Mouse (Mus musculus) midbrain, postnatal 0 days (tissue): ENCODE results near the gene Capn1. TPM values are rescaled to one million over a fixed set of nuclear protein-coding genes. Genes with fewer than 3 reads are reported as not detected.

ENCODE experiments used
- ATAC-seq: fragments of 200-750 bp; cut with Nextera tagmentation; 2 replicates; pipeline ENCODE4 v1.8.0; 2017; ENCODE audit warnings: moderate number of reproducible peaks, mild to moderate bottlenecking, moderate TSS enrichment, moderate library complexity; ENCODE audit not compliant: low FRiP score
- DNase-seq: peaks from one replicate; pipeline ENCODE4 v3.0.0-alpha.2; 2015; ENCODE audit warnings: low spot score
- H3K27ac ChIP-seq: fragments of 300-500 bp; sonication (generic); 2 replicates; pipeline ENCODE4 v1.5.1; 2014; ENCODE audit warnings: low read depth, mild to moderate bottlenecking, low read length, mixed read lengths
- H3K27me3 ChIP-seq: fragments of 300-500 bp; sonication (generic); 2 replicates; pipeline ENCODE4 v1.6.1; 2014; ENCODE audit warnings: low read length, control low read depth, mixed read lengths; ENCODE audit not compliant: insufficient read depth
- H3K36me3 ChIP-seq: fragments of 300-500 bp; sonication (generic); 2 replicates; pipeline ENCODE4 v1.6.1; 2014; ENCODE audit warnings: low read length, control low read depth, mixed read lengths; ENCODE audit not compliant: insufficient read depth
- H3K4me1 ChIP-seq: fragments of 300-500 bp; sonication (generic); 2 replicates; pipeline ENCODE4 v1.6.1; 2014; ENCODE audit warnings: mild to moderate bottlenecking, control low read depth, antibody characterized with exemption, low read length, mixed read lengths; ENCODE audit not compliant: insufficient read depth
- H3K4me2 ChIP-seq: fragments of 300-500 bp; sonication (generic); 2 replicates; pipeline ENCODE4 v1.6.1; 2014; ENCODE audit warnings: low read depth, mild to moderate bottlenecking, low read length, mixed read lengths; ENCODE audit not compliant: poor library complexity, severe bottlenecking
- H3K4me3 ChIP-seq: fragments of 300-500 bp; sonication (generic); 2 replicates; pipeline ENCODE4 v1.5.1; 2014; ENCODE audit warnings: low read depth, mild to moderate bottlenecking, low read length, moderate library complexity
- H3K9ac ChIP-seq: fragments of 300-500 bp; sonication (generic); replicated peaks from 2 replicates; pipeline ENCODE4 v1.6.1; 2014; ENCODE audit warnings: mild to moderate bottlenecking, low read length, moderate library complexity, mixed read lengths; ENCODE audit not compliant: poor library complexity, severe bottlenecking
- H3K9me3 ChIP-seq: fragments of 300-500 bp; sonication (generic); 2 replicates; pipeline ENCODE4 v1.6.1; 2016; ENCODE audit warnings: low read length, control low read depth
- CTCF ChIP-seq: IDR thresholded peaks from 2 replicates; pipeline ENCODE4 v1.5.1; 2016; ENCODE audit warnings: antibody characterized with exemption, mild to moderate bottlenecking
- WGBS: fragments of 180-500 bp; shearing (Covaris S2); extraction: QIAGEN DNeasy Blood & Tissue Kit; methylation state at CpG from one replicate; pipeline ENCODE4 v1.1.7; 2014; 5-methylcytosine and 5-hydroxymethylcytosine counted together
- microRNA-seq: library from miRNA; unstranded; fragments of <30 nt; microRNA quantifications from one replicate; pipeline ENCODE4, GENCODE M21; 2016; ENCODE audit warnings: borderline number of aligned reads
- polyA plus RNA-seq: library from polyadenylated mRNA; unstranded; fragments of >200 nt; fragmentation: Nextera tagmentation; extraction: Ambion mirVana; gene quantifications from 2 replicates; pipeline ENCODE4 v1.2.1, GENCODE M21; 2015
- total RNA-seq: library from RNA; depleted of rRNA; stranded (reverse); fragments of >200 nt; gene quantifications from 2 replicates; pipeline ENCODE4 v1.2.3, GENCODE M21; 2014; rRNA removed

Capn1 gene
- total and polyA plus RNA-seq, 2 experiments from 2014 or later = 3.9 to 7.9 TPM

DNA sequence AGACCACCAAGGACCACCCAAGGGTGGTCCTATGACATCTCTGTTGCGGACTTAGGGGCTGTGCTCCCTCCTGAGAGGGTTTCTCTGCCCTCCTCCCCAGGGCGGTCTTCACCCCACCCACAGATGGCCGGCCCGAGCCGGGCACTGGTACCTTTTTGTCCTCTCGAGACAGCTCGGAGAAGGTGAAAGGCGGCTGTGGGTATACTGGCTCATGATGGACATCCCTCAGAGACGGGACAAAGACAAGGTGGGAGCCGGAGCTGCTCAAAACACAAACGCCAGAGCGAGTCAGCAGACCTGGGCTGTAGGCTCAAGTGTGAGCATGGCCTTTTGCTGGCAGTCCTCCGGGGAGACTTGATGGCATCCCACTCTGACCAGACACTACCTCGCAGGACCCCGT lies 72.3 kb downstream of the Capn1 start:
- Histone ChIP-seq H3K4me3 (no peak overlapping the region), H3K27ac (no peak overlapping the region), H3K36me3 (peaks cover under 1% of the 10 kb centered on the region; the same call in 1 of the 2 replicates), H3K4me2 (no peak overlapping the region), H3K9me3 (no peaks in the 10 kb centered on the region), H3K4me1 (no peaks in the 10 kb centered on the region), H3K27me3 (no peaks in the 10 kb centered on the region), H3K9ac (no peak overlapping the region)
- ATAC-seq (no peak), DNase-seq (no peak)
- WGBS = 90% methylated on average over 15 of the region's 15 CpGs
- no peak for TF ChIP-seq CTCF

DNA sequence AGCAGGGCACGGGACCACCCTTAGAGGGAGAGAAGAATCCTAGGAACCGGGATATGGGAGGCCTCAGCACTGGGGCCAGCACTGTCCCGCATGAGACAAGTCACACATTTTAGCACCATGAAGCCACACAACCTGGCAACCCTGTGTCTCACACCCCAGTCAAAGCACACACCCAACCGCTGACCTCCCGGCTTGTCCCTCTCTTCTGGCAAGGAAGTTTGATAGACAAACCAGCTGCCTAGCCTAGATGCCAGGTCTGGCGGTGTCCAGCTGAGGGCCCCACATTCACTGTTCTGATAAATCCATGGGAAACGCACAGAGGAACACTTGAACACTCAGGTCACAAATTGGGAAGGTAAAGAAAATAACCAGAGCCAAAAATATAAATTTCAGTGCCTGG lies 73.1 kb downstream of the Capn1 start:
- H3K27ac ChIP-seq = no peak overlapping the region
- TF ChIP-seq CTCF = no peak
- H3K4me1 ChIP-seq = peaks cover 2% of the 10 kb centered on the region; the same call in 1 of the 2 replicates
- no peaks in the 10 kb centered on the region for H3K27me3 ChIP-seq
- no peak overlapping the region for H3K4me3 ChIP-seq
- no peaks in the 10 kb centered on the region for H3K36me3 ChIP-seq
- no peaks in the 10 kb centered on the region for H3K9me3 ChIP-seq
- no peak for DNase-seq
- no peak for ATAC-seq
- 91% methylated on average over 7 of the region's 7 CpGs for WGBS
- H3K4me2 ChIP-seq = no peak overlapping the region
- H3K9ac ChIP-seq = no peak overlapping the region

DNA sequence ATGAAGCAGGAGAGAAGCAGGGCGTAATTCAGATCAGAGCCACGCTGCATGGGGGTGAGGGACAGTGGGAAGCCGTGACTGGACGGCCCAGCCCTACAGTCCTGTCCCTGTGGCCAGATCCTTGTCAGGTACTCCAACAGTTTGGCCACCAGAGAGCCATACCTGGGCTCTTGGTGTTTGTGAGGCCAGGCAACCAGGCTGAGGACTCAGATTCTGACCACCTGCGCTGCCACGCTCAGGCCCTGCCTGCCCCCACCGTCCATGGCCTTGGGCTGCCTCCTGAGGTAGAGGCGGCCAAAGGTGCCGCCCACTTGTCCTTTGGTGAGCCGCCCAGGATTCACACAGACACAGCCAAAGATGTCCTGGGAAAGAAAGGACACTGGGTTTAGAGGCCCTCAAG lies 75.0 kb downstream of the Capn1 start:
- 88% methylated on average over 10 of the region's 10 CpGs for WGBS
- no peak for ATAC-seq
- Histone ChIP-seq H3K9ac (no peak overlapping the region), H3K27me3 (no peaks in the 10 kb centered on the region), H3K9me3 (no peaks in the 10 kb centered on the region), H3K4me2 (no peak overlapping the region), H3K36me3 (no peaks in the 10 kb centered on the region), H3K4me3 (no peak overlapping the region), H3K27ac (no peak overlapping the region), H3K4me1 (peaks cover 5% of the 10 kb centered on the region; the same call in 1 of the 2 replicates)
- no peak for DNase-seq
- no peak for TF ChIP-seq CTCF

DNA sequence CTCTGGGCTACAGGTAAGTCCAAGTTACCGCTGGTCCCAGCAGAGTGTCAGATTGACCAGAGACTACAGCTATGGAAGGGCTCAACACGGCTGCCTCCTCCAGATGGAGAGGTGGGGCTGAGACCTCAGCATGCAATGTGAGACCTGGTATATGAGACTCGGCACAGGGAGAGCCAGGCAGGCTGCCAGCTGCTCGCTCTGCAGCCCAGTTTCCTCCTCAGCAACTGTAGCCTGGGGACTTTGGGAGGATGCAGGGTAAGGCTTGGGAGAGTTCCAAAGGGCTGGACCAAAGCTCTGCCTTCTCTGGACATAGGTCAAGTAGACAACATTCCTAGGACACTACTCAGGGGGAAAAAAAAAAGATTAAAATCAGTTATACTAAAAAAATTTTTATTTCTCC lies 75.5 kb downstream of the Capn1 start:
- DNase-seq (peak; percentile 85), ATAC-seq (no peak)
- H3K36me3 ChIP-seq = no peaks in the 10 kb centered on the region
- no peaks in the 10 kb centered on the region for H3K9me3 ChIP-seq
- TF ChIP-seq CTCF = no peak
- no peak overlapping the region for H3K4me3 ChIP-seq
- H3K27me3 ChIP-seq = no peaks in the 10 kb centered on the region
- WGBS = 62% methylated on average over 4 of the region's 4 CpGs
- H3K4me1 ChIP-seq = peaks cover 5% of the 10 kb centered on the region; the same call in 1 of the 2 replicates
- H3K9ac ChIP-seq = no peak overlapping the region
- no peak overlapping the region for H3K27ac ChIP-seq
- no peak overlapping the region for H3K4me2 ChIP-seq

DNA sequence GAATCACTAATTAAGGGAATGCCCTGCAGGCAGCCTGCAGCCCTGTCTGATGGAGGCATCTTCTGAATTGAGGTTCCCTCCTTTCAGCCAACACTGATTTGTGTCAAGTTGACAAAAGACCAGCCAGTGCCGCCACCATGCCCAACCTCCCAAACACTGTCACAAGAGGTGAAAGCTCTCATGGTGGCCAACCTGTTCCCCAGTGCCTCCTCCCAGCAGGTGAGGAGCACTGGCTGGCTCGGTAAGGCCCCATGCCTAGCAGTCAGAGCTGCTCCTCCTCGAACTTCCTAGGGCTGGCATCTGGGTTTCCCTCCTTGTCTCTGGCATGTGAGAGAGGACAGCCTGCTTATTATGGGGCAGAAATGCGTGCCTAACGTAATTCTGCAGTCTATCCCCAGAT lies 76.0 kb downstream of the Capn1 start:
- H3K4me1 ChIP-seq = peaks cover 5% of the 10 kb centered on the region; the same call in 1 of the 2 replicates
- no peak overlapping the region for H3K4me2 ChIP-seq
- no peak overlapping the region for H3K9ac ChIP-seq
- TF ChIP-seq CTCF = no peak
- ATAC-seq = no peak
- no peak overlapping the region for H3K4me3 ChIP-seq
- no peaks in the 10 kb centered on the region for H3K27me3 ChIP-seq
- H3K36me3 ChIP-seq = no peaks in the 10 kb centered on the region
- no peaks in the 10 kb centered on the region for H3K9me3 ChIP-seq
- DNase-seq = no peak
- WGBS = 71% methylated on average over 5 of the region's 5 CpGs
- no peak overlapping the region for H3K27ac ChIP-seq

Small RNAs within 50 kb of the gene (microRNA-seq; reads per million reads assigned to microRNA genes)
- 3.4 reads per million, percentile 2 among the genes with 10 or more reads in this experiment for gene Mir6988

Other genes with a start within 250 kb of the Capn1 start
- 95.2 and 108 TPM in 2 replicates for gene Scyl1, start 244.5 kb downstream of the Capn1 start, total RNA-seq
- gene Scyl1, start 244.5 kb downstream of the Capn1 start, polyA plus RNA-seq = 84.2 and 85.8 TPM in 2 replicates
- gene Frmd8, start 140.6 kb downstream of the Capn1 start, total RNA-seq = 11.2 and 19.1 TPM in 2 replicates
- 11.2 and 11.7 TPM in 2 replicates for gene Frmd8, start 140.6 kb downstream of the Capn1 start, polyA plus RNA-seq
- 3.7 and 4.8 TPM in 2 replicates for gene Slc25a45, start 138.1 kb downstream of the Capn1 start, total RNA-seq
- 2.1 and 2.7 TPM in 2 replicates for gene Slc25a45, start 138.1 kb downstream of the Capn1 start, polyA plus RNA-seq
- 9.0 and 11.4 TPM in 2 replicates for gene Tigd3, start 121.7 kb downstream of the Capn1 start, total RNA-seq
- gene Tigd3, start 121.7 kb downstream of the Capn1 start, polyA plus RNA-seq = 10.6 and 10.9 TPM in 2 replicates
- gene Dpf2, start 102.9 kb downstream of the Capn1 start, total RNA-seq = 52.9 and 84.7 TPM in 2 replicates
- gene Dpf2, start 102.9 kb downstream of the Capn1 start, polyA plus RNA-seq = 57.7 and 61.0 TPM in 2 replicates
- gene Cdc42ep2, start 91.1 kb downstream of the Capn1 start, total RNA-seq = 20.6 and 28.4 TPM in 2 replicates
- gene Cdc42ep2, start 91.1 kb downstream of the Capn1 start, polyA plus RNA-seq = 19.2 and 20.9 TPM in 2 replicates
- gene Pola2, start 51.7 kb downstream of the Capn1 start, total RNA-seq = 17.8 and 21.6 TPM in 2 replicates
- 16.7 and 16.9 TPM in 2 replicates for gene Pola2, start 51.7 kb downstream of the Capn1 start, polyA plus RNA-seq
- not detected in 2 replicates for gene Slc22a20, start 29.8 kb downstream of the Capn1 start, total RNA-seq
- not detected in 2 replicates for gene Slc22a20, start 29.8 kb downstream of the Capn1 start, polyA plus RNA-seq
- 27.8 and 36.3 TPM in 2 replicates for gene Syvn1, start 30.7 kb upstream of the Capn1 start, total RNA-seq
- gene Syvn1, start 30.7 kb upstream of the Capn1 start, polyA plus RNA-seq = 34.6 and 34.8 TPM in 2 replicates
- 34.7 and 37.3 TPM in 2 replicates for gene Mrpl49, start 41.9 kb upstream of the Capn1 start, total RNA-seq
- 50.0 and 55.8 TPM in 2 replicates for gene Mrpl49, start 41.9 kb upstream of the Capn1 start, polyA plus RNA-seq
- 494 and 628 TPM in 2 replicates for gene Fau, start 41.9 kb upstream of the Capn1 start, total RNA-seq
- gene Fau, start 41.9 kb upstream of the Capn1 start, polyA plus RNA-seq = 587 and 625 TPM in 2 replicates
- 53.3 and 59.1 TPM in 2 replicates for gene Znhit2, start 45.3 kb upstream of the Capn1 start, total RNA-seq
- gene Znhit2, start 45.3 kb upstream of the Capn1 start, polyA plus RNA-seq = 40.4 and 41.0 TPM in 2 replicates
- gene Tm7sf2, start 52.5 kb upstream of the Capn1 start, total RNA-seq = 79.5 and 98.1 TPM in 2 replicates
- 50.2 and 51.6 TPM in 2 replicates for gene Tm7sf2, start 52.5 kb upstream of the Capn1 start, polyA plus RNA-seq
- gene Vps51, start 61.3 kb upstream of the Capn1 start, total RNA-seq = 95.7 and 114 TPM in 2 replicates
- 92.4 and 101 TPM in 2 replicates for gene Vps51, start 61.3 kb upstream of the Capn1 start, polyA plus RNA-seq
- gene Tmem262, start 64.1 kb upstream of the Capn1 start, total RNA-seq = not detected in 2 replicates
- not detected in 2 replicates for gene Tmem262, start 64.1 kb upstream of the Capn1 start, polyA plus RNA-seq
- gene Gm28374, start 66.4 kb upstream of the Capn1 start, total RNA-seq = not detected in 2 replicates
- 0.81 and 1.1 TPM in 2 replicates for gene Gm28374, start 66.4 kb upstream of the Capn1 start, polyA plus RNA-seq
- gene Zfpl1, start 69.1 kb upstream of the Capn1 start, total RNA-seq = 76.0 and 97.6 TPM in 2 replicates
- gene Zfpl1, start 69.1 kb upstream of the Capn1 start, polyA plus RNA-seq = 92.0 and 99.6 TPM in 2 replicates
- gene Cdca5, start 69.1 kb upstream of the Capn1 start, total RNA-seq = 1.3 and 1.6 TPM in 2 replicates
- 1.6 and 1.8 TPM in 2 replicates for gene Cdca5, start 69.1 kb upstream of the Capn1 start, polyA plus RNA-seq
- not detected in 2 replicates for gene AC131692.1, start 78.5 kb upstream of the Capn1 start, total RNA-seq
- gene AC131692.1, start 78.5 kb upstream of the Capn1 start, polyA plus RNA-seq = not detected in 2 replicates
- gene Naaladl1, start 89.9 kb upstream of the Capn1 start, total RNA-seq = 0.42 and 1.0 TPM in 2 replicates
- gene Naaladl1, start 89.9 kb upstream of the Capn1 start, polyA plus RNA-seq = 0.41 and 0.53 TPM in 2 replicates
- gene Sac3d1, start 102.8 kb upstream of the Capn1 start, total RNA-seq = 66.6 and 73.1 TPM in 2 replicates
- 52.6 and 53.1 TPM in 2 replicates for gene Sac3d1, start 102.8 kb upstream of the Capn1 start, polyA plus RNA-seq
- 51.0 and 66.4 TPM in 2 replicates for gene Snx15, start 112.4 kb upstream of the Capn1 start, total RNA-seq
- 66.1 and 69.1 TPM in 2 replicates for gene Snx15, start 112.4 kb upstream of the Capn1 start, polyA plus RNA-seq
- gene Batf2, start 125.1 kb upstream of the Capn1 start, total RNA-seq = not detected in 2 replicates
- not detected in 2 replicates for gene Batf2, start 125.1 kb upstream of the Capn1 start, polyA plus RNA-seq
- 83.4 and 123 TPM in 2 replicates for gene Arl2, start 125.7 kb upstream of the Capn1 start, total RNA-seq
- 159 and 174 TPM in 2 replicates for gene Arl2, start 125.7 kb upstream of the Capn1 start, polyA plus RNA-seq
- not detected in 2 replicates for gene Majin, start 168.5 kb upstream of the Capn1 start, total RNA-seq
- 0.16 and 0.18 TPM in 2 replicates for gene Majin, start 168.5 kb upstream of the Capn1 start, polyA plus RNA-seq
- not detected in 2 replicates for gene Gpha2, start 210.5 kb upstream of the Capn1 start, total RNA-seq
- 0.31 TPM in 1 of 2 replicates, not detected in the other for gene Gpha2, start 210.5 kb upstream of the Capn1 start, polyA plus RNA-seq
- 248 and 256 TPM in 2 replicates for gene Ppp2r5b, start 220.0 kb upstream of the Capn1 start, total RNA-seq
- gene Ppp2r5b, start 220.0 kb upstream of the Capn1 start, polyA plus RNA-seq = 177 and 189 TPM in 2 replicates
- 34.3 and 38.2 TPM in 2 replicates for gene Atg2a, start 225.8 kb upstream of the Capn1 start, total RNA-seq
- gene Atg2a, start 225.8 kb upstream of the Capn1 start, polyA plus RNA-seq = 9.6 and 9.7 TPM in 2 replicates